Mouse (Mus musculus): Measurements from ENCODE around the gene S100a3.

- TF ChIP-seq POLR2A (IDR thresholded peaks at IDR 0.05; ENCODE audit: low read depth, low read length), result no peak
- TF ChIP-seq CTCF (IDR thresholded peaks at IDR 0.05; ENCODE audit: extremely low read depth, insufficient read depth, insufficient read length, insufficient replicate concordance), result no peak
These were observed 23.5 kb downstream of the S100a3 start for GRCm38 (mm10) chr3:90583893-90584292.

All from spleen, adult 2 months (tissue).